Mouse (Mus musculus) midbrain, postnatal 0 days (tissue): ENCODE data around the gene Rad23a. TPM values are rescaled to one million over a fixed set of nuclear protein-coding genes. Genes with fewer than 3 reads are reported as not detected.

Source experiments
- ATAC-seq: fragments of 200-750 bp; cut with Nextera tagmentation; 2 replicates; pipeline ENCODE4 v1.8.0; 2017; ENCODE audit warnings: moderate number of reproducible peaks, mild to moderate bottlenecking, moderate TSS enrichment, moderate library complexity; ENCODE audit not compliant: low FRiP score
- DNase-seq: peaks from one replicate; pipeline ENCODE4 v3.0.0-alpha.2; 2015; ENCODE audit warnings: low spot score
- H3K27ac ChIP-seq: fragments of 300-500 bp; sonication (generic); 2 replicates; pipeline ENCODE4 v1.5.1; 2014; ENCODE audit warnings: low read depth, mild to moderate bottlenecking, low read length, mixed read lengths
- H3K27me3 ChIP-seq: fragments of 300-500 bp; sonication (generic); 2 replicates; pipeline ENCODE4 v1.6.1; 2014; ENCODE audit warnings: low read length, control low read depth, mixed read lengths; ENCODE audit not compliant: insufficient read depth
- H3K36me3 ChIP-seq: fragments of 300-500 bp; sonication (generic); 2 replicates; pipeline ENCODE4 v1.6.1; 2014; ENCODE audit warnings: low read length, control low read depth, mixed read lengths; ENCODE audit not compliant: insufficient read depth
- H3K4me1 ChIP-seq: fragments of 300-500 bp; sonication (generic); 2 replicates; pipeline ENCODE4 v1.6.1; 2014; ENCODE audit warnings: mild to moderate bottlenecking, control low read depth, antibody characterized with exemption, low read length, mixed read lengths; ENCODE audit not compliant: insufficient read depth
- H3K4me2 ChIP-seq: fragments of 300-500 bp; sonication (generic); 2 replicates; pipeline ENCODE4 v1.6.1; 2014; ENCODE audit warnings: low read depth, mild to moderate bottlenecking, low read length, mixed read lengths; ENCODE audit not compliant: poor library complexity, severe bottlenecking
- H3K4me3 ChIP-seq: fragments of 300-500 bp; sonication (generic); 2 replicates; pipeline ENCODE4 v1.5.1; 2014; ENCODE audit warnings: low read depth, mild to moderate bottlenecking, low read length, moderate library complexity
- H3K9ac ChIP-seq: fragments of 300-500 bp; sonication (generic); replicated peaks from 2 replicates; pipeline ENCODE4 v1.6.1; 2014; ENCODE audit warnings: mild to moderate bottlenecking, low read length, moderate library complexity, mixed read lengths; ENCODE audit not compliant: poor library complexity, severe bottlenecking
- H3K9me3 ChIP-seq: fragments of 300-500 bp; sonication (generic); 2 replicates; pipeline ENCODE4 v1.6.1; 2016; ENCODE audit warnings: low read length, control low read depth
- CTCF ChIP-seq: IDR thresholded peaks from 2 replicates; pipeline ENCODE4 v1.5.1; 2016; ENCODE audit warnings: antibody characterized with exemption, mild to moderate bottlenecking
- WGBS: fragments of 180-500 bp; shearing (Covaris S2); extraction: QIAGEN DNeasy Blood & Tissue Kit; methylation state at CpG from one replicate; pipeline ENCODE4 v1.1.7; 2014; 5-methylcytosine and 5-hydroxymethylcytosine counted together
- microRNA-seq: library from miRNA; unstranded; fragments of <30 nt; microRNA quantifications from one replicate; pipeline ENCODE4, GENCODE M21; 2016; ENCODE audit warnings: borderline number of aligned reads
- polyA plus RNA-seq: library from polyadenylated mRNA; unstranded; fragments of >200 nt; fragmentation: Nextera tagmentation; extraction: Ambion mirVana; gene quantifications from 2 replicates; pipeline ENCODE4 v1.2.1, GENCODE M21; 2015
- total RNA-seq: library from RNA; depleted of rRNA; stranded (reverse); fragments of >200 nt; gene quantifications from 2 replicates; pipeline ENCODE4 v1.2.3, GENCODE M21; 2014; rRNA removed

The Rad23a gene
- total and polyA plus RNA-seq, 2 experiments from 2014 or later, result 57.5 to 83.5 TPM

DNA sequence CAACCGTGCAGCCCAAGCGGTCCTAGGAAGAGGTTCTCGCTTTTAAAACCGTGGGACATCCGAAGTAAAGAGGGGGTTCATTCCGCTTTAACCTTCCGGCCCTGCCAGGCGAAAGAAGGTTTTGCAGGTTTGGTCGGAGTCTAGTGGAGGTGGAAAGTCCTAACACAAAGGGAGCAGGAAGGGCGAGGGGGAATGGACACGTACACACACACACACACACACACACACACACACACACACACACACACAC, 55.0 kb downstream of the Rad23a start:
- Histone ChIP-seq H3K36me3 (no peaks in the 10 kb centered on the region), H3K4me2 (peak overlapping the region; percentile 32; the same call in 1 of the 2 replicates), H3K9me3 (no peaks in the 10 kb centered on the region), H3K27ac (no peak overlapping the region), H3K4me1 (0 out of 2 replicates have a peak, but pooled peaks cover 7% of the 10 kb centered on the region), H3K9ac (no peak overlapping the region), H3K4me3 (no peak overlapping the region), H3K27me3 (peaks cover 76% of the 10 kb centered on the region)
- ATAC-seq (no peak), DNase-seq (no peak)
- 15% methylated on average over 11 of the region's 11 CpGs for WGBS
- TF ChIP-seq CTCF, result no peak

DNA sequence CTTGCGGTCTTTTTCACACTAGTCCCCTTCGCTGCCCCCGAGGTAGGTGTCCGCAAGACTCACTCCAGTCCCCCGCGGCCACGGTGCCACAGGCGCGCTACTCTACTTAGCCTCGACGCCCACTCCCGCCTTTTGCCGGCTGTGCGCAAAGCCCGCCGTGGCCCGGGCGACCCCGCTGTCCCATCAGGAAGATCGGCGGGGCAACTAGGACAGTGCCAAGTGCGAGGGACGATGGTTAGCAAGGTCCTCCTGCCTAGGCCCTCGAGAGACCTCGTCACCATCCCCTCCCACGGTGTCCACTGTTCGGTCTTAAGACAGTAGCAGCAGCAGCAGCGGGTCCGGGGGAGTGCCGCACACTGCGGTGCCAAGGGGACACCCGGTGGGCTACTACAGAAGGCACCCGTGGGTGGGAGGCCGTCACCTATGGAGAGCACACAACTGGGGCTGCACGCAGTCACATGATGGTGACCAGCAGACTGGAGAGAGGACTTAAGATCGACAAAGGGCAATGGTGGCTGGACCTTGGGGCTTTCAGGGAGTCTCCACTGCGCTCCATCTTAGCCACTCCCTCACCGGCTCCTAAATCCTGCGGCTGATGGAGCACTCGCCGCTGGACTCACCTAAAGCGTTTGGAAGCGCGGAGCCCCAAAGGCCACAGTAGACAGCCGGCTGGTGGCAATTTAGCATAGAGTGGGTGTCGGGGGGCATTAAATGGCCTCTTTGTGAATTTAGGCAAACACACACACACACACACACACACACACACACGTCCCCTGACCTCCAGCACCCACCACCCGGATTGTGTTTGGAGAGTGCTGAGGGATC, 55.6 kb downstream of the Rad23a start:
- peaks cover 71% of the 10 kb centered on the region for H3K27me3 ChIP-seq
- H3K9me3 ChIP-seq, result no peaks in the 10 kb centered on the region
- H3K4me3 ChIP-seq, result 0 out of 2 replicates have a peak overlapping the region, but pooled peaks have one; percentile 12
- peak overlapping the region; percentile 38; the same call in 1 of the 2 replicates for H3K27ac ChIP-seq
- H3K36me3 ChIP-seq, result no peaks in the 10 kb centered on the region
- DNase-seq (no peak), ATAC-seq (no peak)
- 0 out of 2 replicates have a peak, but pooled peaks cover 9% of the 10 kb centered on the region for H3K4me1 ChIP-seq
- TF ChIP-seq CTCF, result no peak
- H3K9ac ChIP-seq, result no peak overlapping the region; the same call in 1 of the 2 replicates
- H3K4me2 ChIP-seq, result peak overlapping the region; percentile 32
- 4% methylated on average over 46 of the region's 48 CpGs for WGBS

Small RNAs within 50 kb of the gene (microRNA-seq; reads per million reads assigned to microRNA genes)
- gene Mir7069, result 2.7 reads per million

Other genes starting within 250 kb of the Rad23a start
Only the 30 nearest of the 31 such genes appear.
- 3.9 and 4.3 TPM in 2 replicates for gene Ier2, start 177.8 kb downstream of the Rad23a start, total RNA-seq
- 12.8 and 14.7 TPM in 2 replicates for gene Ier2, start 177.8 kb downstream of the Rad23a start, polyA plus RNA-seq
- 88.5 and 99.5 TPM in 2 replicates for gene Trmt1, start 154.4 kb downstream of the Rad23a start, total RNA-seq
- 74.2 and 75.0 TPM in 2 replicates for gene Trmt1, start 154.4 kb downstream of the Rad23a start, polyA plus RNA-seq
- gene Nacc1, start 152.8 kb downstream of the Rad23a start, total RNA-seq, result 87.2 and 102 TPM in 2 replicates
- 13.7 and 13.8 TPM in 2 replicates for gene Nacc1, start 152.8 kb downstream of the Rad23a start, polyA plus RNA-seq
- gene Lyl1, start 139.2 kb downstream of the Rad23a start, total RNA-seq, result 4.6 and 4.8 TPM in 2 replicates
- gene Lyl1, start 139.2 kb downstream of the Rad23a start, polyA plus RNA-seq, result 2.0 and 2.8 TPM in 2 replicates
- not detected in 2 replicates for gene G430095P16Rik, start 117.7 kb downstream of the Rad23a start, total RNA-seq
- 0.39 and 0.71 TPM in 2 replicates for gene G430095P16Rik, start 117.7 kb downstream of the Rad23a start, polyA plus RNA-seq
- gene Nfix, start 40.3 kb downstream of the Rad23a start, total RNA-seq, result 40.1 and 62.5 TPM in 2 replicates
- 41.7 and 53.7 TPM in 2 replicates for gene Nfix, start 40.3 kb downstream of the Rad23a start, polyA plus RNA-seq
- 7.6 and 7.7 TPM in 2 replicates for gene Dand5, start 17.8 kb downstream of the Rad23a start, total RNA-seq
- 12.6 and 14.5 TPM in 2 replicates for gene Dand5, start 17.8 kb downstream of the Rad23a start, polyA plus RNA-seq
- 27.5 and 28.2 TPM in 2 replicates for gene Gadd45gip1, start 9.1 kb downstream of the Rad23a start, total RNA-seq
- 42.9 and 45.1 TPM in 2 replicates for gene Gadd45gip1, start 9.1 kb downstream of the Rad23a start, polyA plus RNA-seq
- gene Calr, start 6.3 kb upstream of the Rad23a start, total RNA-seq, result 369 and 436 TPM in 2 replicates
- gene Calr, start 6.3 kb upstream of the Rad23a start, polyA plus RNA-seq, result 444 and 445 TPM in 2 replicates
- gene Farsa, start 16.3 kb upstream of the Rad23a start, total RNA-seq, result 74.8 and 84.6 TPM in 2 replicates
- gene Farsa, start 16.3 kb upstream of the Rad23a start, polyA plus RNA-seq, result 92.7 and 103 TPM in 2 replicates
- 29.5 and 31.7 TPM in 2 replicates for gene Syce2, start 31.4 kb upstream of the Rad23a start, total RNA-seq
- 56.2 and 61.4 TPM in 2 replicates for gene Syce2, start 31.4 kb upstream of the Rad23a start, polyA plus RNA-seq
- 22.1 and 30.5 TPM in 2 replicates for gene Gcdh, start 53.3 kb upstream of the Rad23a start, total RNA-seq
- 33.2 and 35.3 TPM in 2 replicates for gene Gcdh, start 53.3 kb upstream of the Rad23a start, polyA plus RNA-seq
- gene Klf1, start 61.3 kb upstream of the Rad23a start, total RNA-seq, result 0.52 TPM in 1 of 2 replicates, not detected in the other
- 0.36 and 0.52 TPM in 2 replicates for gene Klf1, start 61.3 kb upstream of the Rad23a start, polyA plus RNA-seq
- 4.3 and 5.7 TPM in 2 replicates for gene Dnase2a, start 67.9 kb upstream of the Rad23a start, total RNA-seq
- 6.7 and 8.2 TPM in 2 replicates for gene Dnase2a, start 67.9 kb upstream of the Rad23a start, polyA plus RNA-seq
- gene Mast1, start 96.7 kb upstream of the Rad23a start, total RNA-seq, result 85.9 and 92.0 TPM in 2 replicates
- gene Mast1, start 96.7 kb upstream of the Rad23a start, polyA plus RNA-seq, result 79.8 and 89.0 TPM in 2 replicates
- gene Rtbdn, start 106.3 kb upstream of the Rad23a start, total RNA-seq, result 4.5 and 6.2 TPM in 2 replicates
- gene Rtbdn, start 106.3 kb upstream of the Rad23a start, polyA plus RNA-seq, result 4.8 and 5.3 TPM in 2 replicates
- gene Gm49661, start 128.8 kb upstream of the Rad23a start, total RNA-seq, result not detected in 2 replicates
- not detected in 2 replicates for gene Gm49661, start 128.8 kb upstream of the Rad23a start, polyA plus RNA-seq
- 720 and 802 TPM in 2 replicates for gene Prdx2, start 128.9 kb upstream of the Rad23a start, total RNA-seq
- gene Prdx2, start 128.9 kb upstream of the Rad23a start, polyA plus RNA-seq, result 904 and 934 TPM in 2 replicates
- gene Rnaseh2a, start 129.1 kb upstream of the Rad23a start, total RNA-seq, result 40.5 and 48.9 TPM in 2 replicates
- gene Rnaseh2a, start 129.1 kb upstream of the Rad23a start, polyA plus RNA-seq, result 36.5 and 39.7 TPM in 2 replicates
- gene Junb, start 138.1 kb upstream of the Rad23a start, total RNA-seq, result 11.3 and 15.9 TPM in 2 replicates
- 5.3 and 6.1 TPM in 2 replicates for gene Junb, start 138.1 kb upstream of the Rad23a start, polyA plus RNA-seq
- gene Hook2, start 149.9 kb upstream of the Rad23a start, total RNA-seq, result 21.4 and 32.5 TPM in 2 replicates
- 40.1 and 41.3 TPM in 2 replicates for gene Hook2, start 149.9 kb upstream of the Rad23a start, polyA plus RNA-seq
- gene Best2, start 173.9 kb upstream of the Rad23a start, total RNA-seq, result 0.47 TPM in 1 of 2 replicates, not detected in the other
- 0.15 and 0.27 TPM in 2 replicates for gene Best2, start 173.9 kb upstream of the Rad23a start, polyA plus RNA-seq
- 123 and 172 TPM in 2 replicates for gene Asna1, start 184.6 kb upstream of the Rad23a start, total RNA-seq
- gene Asna1, start 184.6 kb upstream of the Rad23a start, polyA plus RNA-seq, result 137 and 151 TPM in 2 replicates
- 266 and 292 TPM in 2 replicates for gene Trir, start 186.2 kb upstream of the Rad23a start, total RNA-seq
- 144 and 145 TPM in 2 replicates for gene Trir, start 186.2 kb upstream of the Rad23a start, polyA plus RNA-seq
- gene Tnpo2, start 196.2 kb upstream of the Rad23a start, total RNA-seq, result 173 and 174 TPM in 2 replicates
- gene Tnpo2, start 196.2 kb upstream of the Rad23a start, polyA plus RNA-seq, result 53.5 and 53.7 TPM in 2 replicates
- gene Fbxw9, start 219.4 kb upstream of the Rad23a start, total RNA-seq, result 113 and 120 TPM in 2 replicates
- gene Fbxw9, start 219.4 kb upstream of the Rad23a start, polyA plus RNA-seq, result 92.1 and 97.1 TPM in 2 replicates
- not detected in 2 replicates for gene Gm5741, start 227.3 kb upstream of the Rad23a start, total RNA-seq
- gene Gm5741, start 227.3 kb upstream of the Rad23a start, polyA plus RNA-seq, result 2.2 TPM in 1 of 2 replicates, not detected in the other
- gene Dhps, start 231.1 kb upstream of the Rad23a start, total RNA-seq, result 66.3 and 77.1 TPM in 2 replicates
- 128 and 129 TPM in 2 replicates for gene Dhps, start 231.1 kb upstream of the Rad23a start, polyA plus RNA-seq
- gene Wdr83os, start 240.1 kb upstream of the Rad23a start, total RNA-seq, result 92.6 and 105 TPM in 2 replicates
- 129 and 137 TPM in 2 replicates for gene Wdr83os, start 240.1 kb upstream of the Rad23a start, polyA plus RNA-seq
- gene Wdr83, start 240.6 kb upstream of the Rad23a start, total RNA-seq, result 27.4 and 34.1 TPM in 2 replicates
- gene Wdr83, start 240.6 kb upstream of the Rad23a start, polyA plus RNA-seq, result 37.0 and 39.9 TPM in 2 replicates